Mouse (Mus musculus): ENCODE results near the gene Slc6a4.
"Not testable (repeated sequence)": the region's sequence is repeated elsewhere in the genome, so short reads cannot be mapped to it uniquely, and the experiment has no call there.

Slc6a4 gene

DNA sequence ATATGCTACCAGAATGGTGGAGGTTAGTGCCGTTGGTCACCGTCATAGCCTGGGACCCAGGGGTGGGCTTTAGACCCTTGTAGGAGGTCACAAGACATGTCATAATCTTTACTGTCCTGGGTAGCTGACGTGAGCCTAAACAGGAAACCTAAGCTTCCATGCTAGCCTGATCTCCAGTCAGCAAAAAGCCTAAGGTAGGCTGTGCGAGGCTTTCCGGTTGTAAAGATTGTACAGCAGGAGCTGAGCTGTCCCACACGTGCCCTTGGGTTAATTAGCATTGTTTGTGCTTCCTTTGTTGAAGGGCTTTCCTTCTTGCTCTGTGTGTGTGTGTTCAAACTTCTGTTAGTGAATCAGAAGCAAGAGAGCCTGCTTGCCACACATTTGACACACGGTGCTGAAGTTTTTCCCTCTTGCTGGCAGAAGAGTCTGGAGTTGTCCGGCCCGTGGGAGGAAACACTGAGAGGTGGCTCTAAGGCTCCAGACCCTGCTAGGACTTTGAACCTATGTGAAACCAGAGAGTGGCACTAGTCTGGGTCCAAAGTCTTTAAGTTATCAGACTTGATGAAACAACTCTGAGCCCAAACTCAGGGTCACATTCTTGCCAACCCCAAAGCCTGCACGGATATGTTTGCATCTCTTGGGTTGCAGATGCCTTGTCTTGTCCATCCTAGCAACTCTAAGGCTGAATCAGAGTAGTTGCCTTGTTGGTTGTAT, 12.5 kb downstream of the Slc6a4 start:
- in situ Hi-C loops (cut with MboI, MseI) = no loop called here

DNA sequence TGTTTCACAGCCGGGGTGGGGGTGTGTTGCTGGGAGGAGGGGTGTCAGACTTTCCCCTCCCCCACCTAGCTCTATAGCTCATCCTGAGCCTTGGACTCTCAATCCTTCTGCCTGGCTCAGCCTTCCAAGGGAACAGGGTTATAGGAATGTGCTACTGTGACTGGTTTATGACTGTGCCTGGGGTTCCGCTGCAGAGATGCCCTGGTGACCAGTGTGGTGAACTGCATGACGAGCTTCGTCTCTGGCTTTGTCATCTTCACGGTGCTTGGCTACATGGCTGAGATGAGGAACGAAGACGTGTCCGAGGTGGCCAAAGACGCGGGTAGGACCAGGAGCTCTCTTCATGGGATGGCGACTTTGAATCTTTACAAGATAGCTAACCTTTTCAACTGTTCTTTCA, 19.6 kb downstream of the Slc6a4 start:
- in situ Hi-C loops (cut with MboI, MseI) = no loop called here

DNA sequence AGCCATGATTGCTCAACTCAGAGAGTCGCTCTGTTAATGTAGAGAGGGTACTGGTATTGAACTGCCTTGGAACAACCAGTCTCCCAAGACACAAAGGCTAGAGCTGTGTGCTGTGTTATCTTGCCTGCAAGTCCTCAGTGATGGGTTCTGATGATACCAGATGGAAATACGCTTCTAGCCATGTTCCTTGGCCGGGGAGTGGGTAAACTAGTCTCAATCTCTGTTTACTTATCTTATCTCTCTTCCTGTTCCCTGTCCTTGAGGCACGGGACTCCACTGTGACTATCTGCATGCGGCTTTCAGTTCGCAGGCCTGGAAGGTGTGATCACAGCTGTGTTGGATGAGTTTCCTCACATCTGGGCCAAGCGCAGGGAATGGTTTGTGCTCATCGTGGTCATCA, 21.1 kb downstream of the Slc6a4 start:
- in situ Hi-C loops (cut with MboI, MseI) = no loop called here

DNA sequence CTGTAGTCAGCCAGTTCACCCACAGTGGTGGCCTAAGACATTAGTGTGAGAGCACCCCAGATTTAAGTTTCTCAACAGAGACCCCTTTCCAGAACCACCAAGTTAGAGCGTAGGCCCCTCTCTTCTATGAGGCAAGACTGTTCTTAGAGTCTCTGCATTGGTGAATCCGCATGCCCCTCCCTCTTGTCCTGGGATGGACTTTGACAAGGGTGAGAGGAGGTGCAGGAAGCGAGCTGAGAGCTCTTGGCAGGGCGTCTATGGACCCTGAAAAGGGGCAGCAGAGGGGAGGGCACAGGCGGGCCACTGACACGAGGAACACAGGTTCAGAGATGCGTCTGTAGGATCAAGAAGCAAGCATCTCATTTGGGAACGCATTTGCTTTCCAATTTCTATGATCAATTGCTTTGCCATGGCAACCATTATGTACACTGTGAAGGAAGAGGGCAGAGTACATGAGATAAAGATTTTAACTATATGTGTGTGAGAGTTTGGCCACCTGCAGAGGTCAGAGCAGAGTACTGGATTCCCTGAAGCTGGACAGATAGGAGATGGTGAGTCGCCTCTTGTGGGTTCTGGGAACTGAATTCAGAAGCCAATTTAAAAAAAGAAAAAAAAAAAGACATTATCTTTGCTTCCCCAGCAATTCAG, 23.5 kb downstream of the Slc6a4 start:
- in situ Hi-C loops (cut with MboI, MseI) = no loop called here

DNA sequence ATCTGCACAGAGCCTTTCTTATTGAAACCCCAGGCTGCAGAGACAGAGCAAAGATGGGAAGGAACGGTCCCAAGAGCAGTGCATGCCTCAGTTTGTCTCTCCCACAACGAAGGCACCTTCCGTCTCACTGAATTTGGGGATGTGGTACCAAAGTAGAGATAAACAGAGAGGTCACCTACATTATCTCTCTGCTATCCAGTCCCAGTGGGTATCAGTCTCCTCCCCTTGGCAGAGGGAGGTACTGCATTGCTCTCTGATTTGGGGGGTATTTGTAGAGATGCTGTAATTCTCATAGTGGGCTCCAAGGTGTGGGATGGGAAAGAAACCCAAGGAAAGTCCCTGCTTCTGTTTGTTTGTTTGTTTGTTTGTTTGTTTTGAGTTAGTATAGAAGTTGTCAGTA, 28.2 kb downstream of the Slc6a4 start:
- in situ Hi-C loops (cut with MboI, MseI) = no loop called here

DNA sequence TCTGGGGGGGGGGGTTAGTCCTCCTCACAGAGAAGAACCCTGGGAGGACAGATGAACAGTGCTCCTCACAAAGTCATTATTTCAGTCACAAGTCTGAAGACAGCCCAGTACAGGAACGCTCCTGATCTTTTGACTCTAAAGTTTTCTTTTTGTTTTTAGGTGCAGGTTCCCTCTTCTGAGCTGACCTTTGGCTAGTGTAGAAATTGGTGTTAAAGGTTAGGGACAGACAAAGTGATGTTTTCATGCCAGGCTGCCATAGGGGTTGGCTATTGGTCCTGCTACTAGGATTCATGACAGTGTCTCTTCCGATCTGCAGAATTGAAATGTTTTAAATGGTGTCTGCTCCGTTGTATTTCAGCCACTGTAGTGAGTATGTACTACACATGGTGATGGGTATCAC, 29.8 kb downstream of the Slc6a4 start:
- in situ Hi-C loops (cut with MboI, MseI) = no loop called here

DNA sequence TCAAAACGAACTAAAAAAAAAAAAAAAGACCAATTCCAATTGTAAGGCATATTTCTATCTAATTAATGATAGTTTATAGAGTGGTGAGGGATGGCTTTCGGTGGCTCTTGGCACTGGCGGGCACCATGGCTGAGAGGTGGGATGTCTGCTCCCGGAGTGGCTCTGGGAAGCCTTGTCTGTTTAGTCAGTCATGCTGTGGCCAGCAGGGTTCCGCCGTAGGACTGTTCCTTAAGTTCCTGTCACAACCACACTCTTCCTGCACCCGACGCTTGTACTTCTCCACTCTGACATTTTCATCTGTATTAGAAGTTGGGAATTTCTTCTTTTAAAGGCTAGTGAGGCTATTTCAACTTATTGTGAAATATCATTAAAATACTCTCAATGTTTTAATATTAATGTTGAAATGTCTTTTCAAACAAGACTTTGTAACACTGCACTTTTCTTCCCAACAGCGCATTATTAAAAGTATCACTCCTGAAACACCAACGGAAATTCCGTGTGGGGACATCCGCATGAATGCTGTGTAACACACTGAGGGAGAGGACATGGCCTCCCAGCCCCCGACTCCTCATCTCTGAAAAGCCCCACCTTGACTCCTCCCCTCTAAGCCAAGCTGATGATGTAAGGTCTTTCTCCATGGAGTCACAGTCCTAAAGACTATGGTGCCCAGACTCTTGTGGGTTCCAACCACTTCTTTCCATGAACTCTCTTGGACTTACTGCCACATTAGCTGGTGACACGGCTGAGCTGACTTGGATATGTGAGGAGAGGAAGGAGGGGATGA, 32.9 kb downstream of the Slc6a4 start:
- in situ Hi-C loops (cut with MboI, MseI) = no loop called here

DNA sequence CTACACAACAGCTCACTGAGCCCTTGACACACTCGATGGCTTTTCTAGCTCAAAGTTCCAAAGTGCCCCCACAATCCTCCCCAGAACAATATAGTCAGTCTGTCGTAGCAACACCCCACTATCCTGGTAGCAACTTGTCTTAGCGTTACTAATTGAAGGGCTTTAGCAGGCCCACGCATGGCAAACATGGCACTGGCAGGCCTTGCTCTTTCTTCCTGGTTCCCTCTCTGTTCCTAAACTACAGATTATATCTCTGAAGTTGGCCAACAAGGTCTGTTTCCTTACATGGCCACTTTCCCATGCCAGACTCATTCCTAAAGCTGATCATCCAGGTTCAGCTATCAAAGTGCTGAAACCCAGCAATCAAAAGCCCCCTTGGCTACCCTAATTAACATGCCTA, 43.5 kb downstream of the Slc6a4 start:
- in situ Hi-C loops (cut with MboI, MseI) = no loop called here

DNA sequence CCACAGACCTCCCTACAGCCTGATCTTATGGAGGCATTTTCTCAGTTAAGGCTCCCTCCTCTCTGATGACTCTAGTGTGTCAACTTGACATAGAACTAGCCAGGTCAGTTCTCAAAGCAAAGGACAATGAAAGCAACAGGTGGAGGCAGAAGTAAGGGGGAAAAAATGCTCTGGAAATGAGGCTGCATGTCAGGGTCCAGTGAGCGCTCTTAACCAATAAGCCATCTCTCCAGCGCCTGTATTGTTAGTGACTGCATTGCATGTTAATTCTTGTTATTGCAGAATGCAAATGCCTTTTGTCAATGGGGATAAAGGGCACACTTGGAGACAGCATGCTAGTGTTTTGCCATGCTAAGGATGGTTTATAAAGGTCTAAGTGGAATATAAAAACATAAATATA, 44.4 kb downstream of the Slc6a4 start:
- in situ Hi-C loops (cut with MboI, MseI) = no loop called here

DNA sequence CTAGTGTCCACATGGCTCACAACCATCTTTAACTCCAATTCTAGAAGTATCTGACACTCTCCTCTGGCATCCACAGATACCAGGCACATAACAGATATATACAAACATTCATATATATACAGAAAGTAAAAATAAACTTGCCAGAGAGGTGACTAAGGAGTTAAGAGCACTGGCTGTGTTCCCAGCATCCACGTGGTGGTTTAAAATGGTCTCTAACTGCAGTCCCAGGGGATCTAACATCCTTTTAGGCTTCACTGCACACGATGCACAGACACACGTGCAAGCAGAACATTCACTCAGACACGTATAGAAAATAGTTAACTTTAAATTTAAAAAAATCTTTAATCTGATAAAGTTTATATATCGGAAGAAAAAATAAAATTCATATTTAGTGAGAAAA, 63.5 kb downstream of the Slc6a4 start:
- in situ Hi-C loops (cut with MboI, MseI) = no loop called here

DNA sequence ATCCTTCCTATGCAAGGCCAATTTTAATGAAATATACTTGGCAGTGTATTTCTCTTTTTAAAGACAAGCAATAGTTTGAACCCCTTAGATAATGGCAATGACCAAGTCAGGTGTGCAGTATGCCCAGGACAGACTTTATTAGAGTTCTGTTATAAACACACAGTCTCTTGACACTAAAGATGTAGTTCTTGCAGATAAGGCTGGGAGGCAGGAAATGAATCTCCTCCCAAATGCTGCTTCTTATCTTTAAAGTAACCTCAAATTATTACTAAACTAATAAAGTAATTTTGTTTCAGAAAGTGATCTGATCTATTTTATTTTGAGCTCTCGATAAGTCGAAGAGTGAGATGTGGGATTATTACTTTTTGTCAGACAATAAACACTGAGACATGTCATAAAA, 65.0 kb downstream of the Slc6a4 start:
- in situ Hi-C loops (cut with MboI, MseI) = no loop called here

DNA sequence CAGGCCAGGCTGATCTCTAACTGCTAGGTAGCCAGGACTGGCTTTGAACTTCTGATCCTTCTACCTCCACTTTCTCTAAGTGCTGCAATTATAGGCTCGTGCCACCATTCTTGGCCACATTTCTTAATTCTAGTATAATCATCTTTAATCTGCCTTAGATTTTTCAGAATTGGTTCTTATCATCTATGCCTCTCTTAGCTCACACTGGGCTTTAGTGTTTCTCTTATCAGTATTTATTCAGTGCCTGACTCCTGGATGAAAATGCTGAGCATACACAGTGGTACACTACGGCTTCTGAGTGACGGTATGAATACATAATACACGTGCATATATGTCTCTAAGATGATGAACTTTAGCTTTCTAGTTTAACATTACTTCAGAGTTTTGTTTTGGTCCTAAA, 70.4 kb downstream of the Slc6a4 start:
- in situ Hi-C loops (cut with MboI, MseI) = no loop called here

DNA sequence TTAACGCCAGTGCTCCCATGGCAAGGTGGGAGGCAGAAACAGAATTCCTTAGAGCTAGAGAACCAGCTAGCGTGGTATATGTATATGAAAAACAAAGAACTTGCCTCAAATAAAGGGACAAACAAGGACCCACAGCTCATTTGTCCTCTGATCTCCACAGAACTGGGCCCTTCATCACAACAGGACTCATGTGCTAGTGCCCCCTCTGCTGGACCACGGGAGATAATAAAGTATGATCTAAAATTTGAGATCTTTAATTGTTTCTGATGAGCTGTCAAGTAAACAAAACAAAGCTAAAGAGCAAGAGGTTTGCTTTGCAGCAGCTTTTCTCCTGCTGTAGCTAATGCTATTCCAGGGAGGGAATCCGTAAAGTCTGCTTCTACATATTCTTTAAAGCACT, 72.3 kb downstream of the Slc6a4 start:
- in situ Hi-C loops (cut with MboI, MseI) = no loop called here

DNA sequence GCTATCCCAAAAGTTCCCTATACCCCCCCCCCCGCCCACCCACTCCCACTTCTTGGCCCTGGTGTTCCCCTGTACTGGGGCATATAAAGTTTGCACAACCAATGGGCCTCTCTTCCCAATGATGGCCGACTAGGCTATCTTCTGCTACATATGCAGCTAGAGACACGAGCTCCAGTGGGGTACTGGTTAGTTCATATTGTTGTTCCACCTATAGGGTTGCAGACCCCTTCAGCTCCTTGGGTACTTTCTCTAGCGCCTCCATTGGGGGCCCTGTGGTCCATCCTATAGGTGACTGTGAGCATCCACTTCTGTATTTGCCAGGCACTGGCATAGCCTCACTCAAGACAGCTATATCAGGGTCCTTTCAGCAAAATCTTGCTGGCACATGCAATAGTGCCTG, 78.9 kb downstream of the Slc6a4 start:
- in situ Hi-C loops (cut with MboI, MseI) = not testable (repeated sequence)

DNA sequence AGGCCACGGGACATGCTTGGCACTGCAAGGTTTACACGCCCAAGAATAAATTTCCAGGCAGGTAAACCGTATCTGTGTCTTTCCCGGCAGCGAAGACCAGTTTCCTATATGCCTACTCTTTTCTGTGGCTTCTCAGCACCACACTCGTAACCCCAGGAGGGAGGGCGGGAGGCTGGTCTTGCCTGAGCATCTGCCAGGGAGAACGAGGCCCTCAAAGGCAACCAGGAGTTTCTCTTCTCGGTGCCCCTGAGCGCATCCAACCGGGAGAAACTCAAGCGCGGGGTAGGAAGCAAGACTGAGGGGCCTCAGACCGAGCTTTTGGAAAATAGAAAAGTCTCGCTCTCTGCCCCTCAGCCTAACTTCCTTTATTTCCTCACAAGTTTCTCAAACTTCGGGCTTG, 79.4 kb downstream of the Slc6a4 start:
- in situ Hi-C loops (cut with MboI, MseI) = no loop called here

DNA sequence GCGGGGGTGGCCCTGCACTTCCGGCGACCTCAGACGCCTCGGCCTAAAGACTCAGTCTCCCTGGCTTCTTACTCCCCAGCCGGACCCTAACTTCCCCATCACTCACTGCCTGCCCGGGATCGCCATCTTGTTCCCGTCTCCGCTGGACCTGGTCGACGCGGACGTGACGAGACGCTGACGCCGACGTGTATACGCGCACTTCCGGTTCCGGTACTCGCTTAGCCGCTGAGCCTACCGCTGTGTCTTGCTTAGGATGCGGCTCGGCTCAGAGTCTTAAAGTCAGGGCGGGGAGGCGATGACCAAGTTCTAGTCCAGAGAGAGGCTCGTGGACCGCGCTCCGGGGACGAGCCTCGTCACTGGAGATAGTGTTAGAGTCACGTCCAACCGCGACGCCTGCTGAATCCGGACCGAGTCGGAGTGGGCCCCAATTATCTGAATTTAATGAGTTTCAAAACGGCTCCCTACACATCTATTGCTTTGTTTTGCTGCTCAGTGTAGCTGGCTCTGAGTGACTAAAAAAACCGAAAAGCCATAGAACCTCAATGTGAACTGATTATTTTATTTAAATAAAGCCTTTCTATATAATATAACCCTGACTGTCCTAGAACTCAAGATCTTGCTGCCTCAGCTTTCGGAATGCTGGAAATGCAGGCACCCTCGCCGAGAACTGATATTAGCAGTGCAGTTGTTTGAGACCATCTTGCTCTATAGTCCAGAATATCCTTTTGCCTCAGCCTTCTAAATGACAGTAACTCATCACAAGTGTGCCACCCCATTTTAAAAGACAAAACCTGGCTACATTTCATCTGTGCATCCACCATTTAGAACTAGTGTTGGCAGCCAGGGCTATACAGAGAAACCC, 80.1 kb downstream of the Slc6a4 start, which contains the start of gene Nsrp1:
Gene Nsrp1 (minus strand): TSS at position 163 of the 862 bp plus-strand sequence.
- in situ Hi-C loops (cut with MboI, MseI) = no loop called here

DNA sequence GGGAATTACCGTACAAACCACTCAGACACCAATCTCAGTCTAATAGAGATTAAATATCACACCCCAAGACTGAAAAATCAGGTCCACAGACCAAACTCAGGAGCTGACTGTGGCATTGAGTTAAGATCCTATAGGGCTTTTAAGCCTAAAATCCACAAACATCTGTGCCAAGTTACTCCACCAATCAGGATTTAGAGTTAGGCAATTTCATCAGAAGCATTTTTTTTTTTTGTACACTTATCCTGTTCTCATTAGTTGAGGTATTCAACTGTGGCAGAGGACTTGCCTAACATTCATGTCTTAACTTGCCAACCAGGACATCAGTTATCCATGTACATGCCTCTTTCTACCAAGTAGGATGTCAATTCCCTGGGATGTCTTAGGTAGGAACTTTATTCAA, 81.0 kb downstream of the Slc6a4 start:
- in situ Hi-C loops (cut with MboI, MseI) = no loop called here

Measured in T-helper 2 cell (primary cell).